Mouse (Mus musculus) embryonic facial prominence, embryonic 13.5 days (tissue): Measurements from ENCODE around the gene Tdo2. TPM values are rescaled to one million over a fixed set of nuclear protein-coding genes. Genes with fewer than 3 reads are reported as not detected.

Experiments used
- ATAC-seq: fragments of 200-750 bp; cut with Nextera tagmentation; 2 replicates; pipeline ENCODE4 v1.8.0; 2017; ENCODE audit warnings: low read depth; ENCODE audit not compliant: insufficient number of reproducible peaks, insufficient read depth, low FRiP score, low TSS enrichment
- H3K27ac ChIP-seq: fragments of 300-500 bp; sonication (generic); 2 replicates; pipeline ENCODE4 v1.5.1; 2015; ENCODE audit warnings: moderate library complexity, mild to moderate bottlenecking, inconsistent platforms
- H3K27me3 ChIP-seq: fragments of 300-500 bp; sonication (generic); 2 replicates; pipeline ENCODE4 v1.6.1; 2015; ENCODE audit warnings: mild to moderate bottlenecking, inconsistent platforms
- H3K36me3 ChIP-seq: fragments of 300-500 bp; sonication (generic); 2 replicates; pipeline ENCODE4 v1.6.1; 2015; ENCODE audit warnings: mild to moderate bottlenecking, inconsistent platforms
- H3K4me1 ChIP-seq: fragments of 300-500 bp; sonication (generic); 2 replicates; pipeline ENCODE4 v1.6.1; 2015; ENCODE audit warnings: inconsistent platforms
- H3K4me2 ChIP-seq: fragments of 300-500 bp; sonication (generic); 2 replicates; pipeline ENCODE4 v1.6.1; 2015; ENCODE audit warnings: moderate library complexity, mild to moderate bottlenecking, inconsistent platforms
- H3K4me3 ChIP-seq: fragments of 300-500 bp; sonication (generic); 2 replicates; pipeline ENCODE4 v1.5.1; 2015; ENCODE audit warnings: mild to moderate bottlenecking, inconsistent platforms
- H3K9ac ChIP-seq: fragments of 300-500 bp; sonication (generic); 2 replicates; pipeline ENCODE4 v1.6.1; 2015; ENCODE audit warnings: mild to moderate bottlenecking, inconsistent platforms
- H3K9me3 ChIP-seq: fragments of 300-500 bp; sonication (generic); 2 replicates; pipeline ENCODE4 v1.6.1; 2016; ENCODE audit warnings: inconsistent platforms
- WGBS: fragments of 180-500 bp; shearing (Covaris S2); methylation state at CpG from one replicate; pipeline ENCODE4 v1.1.7; 2015; ENCODE audit warnings: mixed read lengths; 5-methylcytosine and 5-hydroxymethylcytosine counted together
- polyA plus RNA-seq: library from polyadenylated mRNA; unstranded; fragments of >200 nt; fragmentation: Nextera tagmentation; extraction: Ambion mirVana; gene quantifications from 2 replicates; pipeline ENCODE4 v1.2.1, GENCODE M21; 2015

The Tdo2 gene
- polyA plus RNA-seq, 1 experiment from 2014 or later, result not detected

DNA sequence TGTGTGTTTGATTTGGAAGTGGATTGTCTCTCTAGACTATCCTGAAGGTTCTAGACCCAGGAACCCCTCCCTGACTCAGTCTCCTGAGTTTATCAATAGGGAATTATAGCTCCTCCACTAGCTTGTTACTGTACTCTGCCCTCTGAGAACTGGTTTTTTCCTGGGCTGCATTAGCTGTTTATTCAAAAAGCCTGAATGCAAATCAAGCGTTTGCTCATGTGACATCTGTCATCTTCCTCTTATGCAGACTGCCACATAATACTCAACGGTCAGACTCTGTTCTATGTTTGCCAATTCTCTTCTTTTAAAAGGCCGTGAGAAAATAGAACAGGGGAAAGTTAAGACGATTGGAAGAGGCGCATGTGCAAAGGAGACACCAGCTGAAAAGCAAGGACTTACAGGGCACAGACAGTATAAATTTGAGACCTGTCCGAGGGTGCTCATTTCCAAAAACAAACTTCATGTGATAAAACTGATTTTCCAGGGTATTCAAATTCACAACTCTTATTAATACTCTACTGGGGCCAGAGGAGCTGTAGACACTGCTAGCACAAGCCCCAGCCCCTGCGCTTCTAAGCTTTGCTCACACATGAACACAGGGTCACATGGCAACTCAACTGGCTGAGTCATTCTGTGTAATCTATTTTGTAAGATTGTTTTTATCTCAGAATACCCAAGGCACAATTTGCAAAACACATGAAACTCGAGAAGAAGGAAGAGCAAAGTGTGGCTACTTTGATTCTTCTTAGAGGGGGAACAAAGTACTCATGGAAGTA lies 7.3 kb upstream of the Tdo2 start:
- WGBS, result 80% methylated on average over 8 of the region's 8 CpGs

DNA sequence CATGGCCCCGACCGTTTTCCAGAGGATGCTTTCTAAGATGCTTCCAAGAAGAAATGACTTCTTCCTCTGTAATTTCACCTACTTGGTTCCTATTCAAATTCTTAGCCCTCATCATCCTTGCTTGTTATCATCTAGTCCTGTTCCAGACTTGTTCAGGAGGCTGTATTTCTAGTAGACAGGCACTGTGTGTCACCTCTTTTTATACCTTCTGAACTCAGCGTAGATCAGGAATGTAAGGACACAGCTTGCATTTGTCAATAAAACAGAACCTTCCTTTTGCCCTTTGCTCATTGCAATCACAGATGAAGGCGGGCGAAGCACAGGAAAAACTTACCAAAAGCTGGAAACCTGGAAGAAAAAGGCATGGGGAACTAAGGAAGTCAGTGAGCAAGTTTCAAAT lies 6.0 kb upstream of the Tdo2 start, which contains the start of gene Asic5:
Gene Asic5 (plus strand): TSS at position 301 of the 400 bp plus-strand sequence.
- Histone ChIP-seq H3K27me3 (no peaks in the 10 kb centered on the region), H3K4me1 (no peaks in the 10 kb centered on the region), H3K4me2 (no peak within 1 kb of the TSS), H3K9me3 (no peaks in the 10 kb centered on the region), H3K27ac (no peak within 1 kb of the TSS), H3K36me3 (no peaks in the 10 kb centered on the region), H3K4me3 (no peak within 1 kb of the TSS), H3K9ac (no peak within 1 kb of the TSS)
- no peak for ATAC-seq
- 81% methylated on average over 5 of the region's 5 CpGs for WGBS

More for the DNA sequence above, 7.3 kb upstream of the Tdo2 start:
- ATAC-seq, result no peak
- H3K9me3 ChIP-seq, result no peaks in the 10 kb centered on the region
- no peaks in the 10 kb centered on the region for H3K4me1 ChIP-seq
- H3K27me3 ChIP-seq, result no peaks in the 10 kb centered on the region
- H3K4me2 ChIP-seq, result no peak overlapping the region
- H3K4me3 ChIP-seq, result no peak overlapping the region
- H3K9ac ChIP-seq, result no peak overlapping the region
- no peak overlapping the region for H3K27ac ChIP-seq
- no peaks in the 10 kb centered on the region for H3K36me3 ChIP-seq

- ATAC-seq, result no peak
- 90% methylated on average over 5 of the region's 5 CpGs for WGBS
- H3K4me2 ChIP-seq, result no peak overlapping the region
- H3K27ac ChIP-seq, result no peak overlapping the region
- no peak overlapping the region for H3K9ac ChIP-seq
- H3K9me3 ChIP-seq, result no peaks in the 10 kb centered on the region
- H3K4me3 ChIP-seq, result no peak overlapping the region
- H3K4me1 ChIP-seq, result no peaks in the 10 kb centered on the region
- H3K27me3 ChIP-seq, result no peaks in the 10 kb centered on the region
- H3K36me3 ChIP-seq, result no peaks in the 10 kb centered on the region
These were observed 5.6 kb upstream of the Tdo2 start for GRCm38 (mm10) chr3:81981576-81981975.

GRCm38 (mm10) chr3:81975607-81976006 lies 395 bp downstream of the Tdo2 start:
- Histone ChIP-seq H3K9ac (no peak overlapping the region), H3K9me3 (no peaks in the 10 kb centered on the region), H3K4me2 (no peak overlapping the region), H3K4me1 (no peaks in the 10 kb centered on the region), H3K27ac (no peak overlapping the region), H3K36me3 (no peaks in the 10 kb centered on the region), H3K27me3 (no peaks in the 10 kb centered on the region), H3K4me3 (no peak overlapping the region)
- no peak for ATAC-seq
- WGBS, result 76% methylated on average over 4 of the region's 4 CpGs

DNA sequence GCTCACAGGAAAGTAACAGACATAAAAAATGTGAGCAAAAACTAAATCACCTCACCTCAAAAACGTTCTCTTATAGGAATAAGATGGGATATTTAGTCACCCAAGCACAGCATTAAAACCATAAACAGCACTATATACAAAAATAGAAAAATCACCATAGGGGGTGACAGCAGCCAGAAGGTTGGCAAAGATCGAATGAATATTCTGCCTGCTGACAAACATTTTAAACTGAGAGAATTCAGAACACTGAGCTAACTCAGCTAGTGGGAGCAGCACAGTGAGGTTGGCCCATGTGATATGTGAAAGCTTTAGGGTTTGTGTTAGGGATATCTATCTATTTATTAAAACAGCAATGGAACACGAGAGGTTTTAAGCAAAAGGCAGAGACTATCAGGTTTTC lies 11.4 kb downstream of the Tdo2 start:
- 60% methylated on average over 3 of the region's 3 CpGs for WGBS
- no peak for ATAC-seq
- Histone ChIP-seq H3K36me3 (no peaks in the 10 kb centered on the region), H3K9me3 (no peaks in the 10 kb centered on the region), H3K27me3 (no peaks in the 10 kb centered on the region), H3K9ac (no peak overlapping the region), H3K27ac (no peak overlapping the region), H3K4me1 (no peaks in the 10 kb centered on the region), H3K4me2 (no peak overlapping the region), H3K4me3 (no peak overlapping the region)

GRCm38 (mm10) chr3:81963768-81964167 lies 12.2 kb downstream of the Tdo2 start:
- no peak for ATAC-seq
- Histone ChIP-seq H3K4me1 (no peaks in the 10 kb centered on the region), H3K9ac (no peak overlapping the region), H3K4me3 (no peak overlapping the region), H3K9me3 (no peaks in the 10 kb centered on the region), H3K27me3 (no peaks in the 10 kb centered on the region), H3K27ac (no peak overlapping the region), H3K4me2 (no peak overlapping the region), H3K36me3 (no peaks in the 10 kb centered on the region)
- 45% methylated on average over 5 of the region's 5 CpGs for WGBS

DNA sequence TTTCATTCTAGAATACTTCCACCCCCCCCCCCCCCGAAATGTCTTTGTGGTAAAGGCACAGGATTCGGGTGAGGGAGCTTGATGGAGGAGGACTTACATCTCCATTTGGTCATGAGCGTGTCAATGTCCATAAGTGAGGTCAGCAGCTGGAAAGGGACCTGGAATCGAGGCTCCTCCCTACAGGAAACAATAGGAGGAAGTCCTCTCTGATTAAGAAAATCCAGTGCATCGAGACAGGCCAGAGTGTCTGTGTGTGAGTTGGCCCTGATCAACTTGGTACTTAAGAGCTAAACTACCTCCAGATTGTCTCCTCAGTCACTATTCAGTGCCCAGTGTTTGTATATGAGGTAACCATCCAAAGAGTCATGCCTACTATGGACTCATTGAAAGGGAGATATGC lies 14.7 kb downstream of the Tdo2 start:
- Histone ChIP-seq H3K36me3 (no peaks in the 10 kb centered on the region), H3K9me3 (no peaks in the 10 kb centered on the region), H3K27ac (no peak overlapping the region), H3K4me1 (no peaks in the 10 kb centered on the region), H3K4me2 (no peak overlapping the region), H3K4me3 (no peak overlapping the region), H3K27me3 (no peaks in the 10 kb centered on the region), H3K9ac (no peak overlapping the region)
- 84% methylated on average over 5 of the region's 5 CpGs for WGBS
- ATAC-seq, result no peak

DNA sequence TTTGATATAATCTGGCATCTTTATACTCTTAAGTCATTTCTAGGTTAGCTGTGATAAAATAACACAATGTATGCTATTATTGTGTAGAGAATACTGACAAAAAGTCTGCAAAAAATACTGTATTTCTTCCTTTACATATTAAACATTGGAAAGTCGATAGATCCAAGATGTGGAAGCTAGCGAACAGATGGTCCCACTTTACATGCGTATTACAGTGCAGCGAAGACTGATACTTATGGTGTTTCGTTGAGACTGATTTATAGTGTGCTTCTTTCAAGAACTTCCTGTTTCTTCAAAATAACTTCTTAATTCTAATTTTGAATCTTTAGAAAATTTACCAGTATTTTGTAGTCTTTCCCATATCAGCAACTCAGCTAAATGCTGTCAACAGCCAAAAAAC lies 18.5 kb downstream of the Tdo2 start:
- H3K4me3 ChIP-seq, result no peak overlapping the region
- H3K4me2 ChIP-seq, result no peak overlapping the region
- WGBS, result 49% methylated on average over 5 of the region's 5 CpGs
- no peaks in the 10 kb centered on the region for H3K4me1 ChIP-seq
- no peaks in the 10 kb centered on the region for H3K36me3 ChIP-seq
- no peak for ATAC-seq
- H3K9ac ChIP-seq, result no peak overlapping the region
- no peaks in the 10 kb centered on the region for H3K9me3 ChIP-seq
- H3K27ac ChIP-seq, result no peak overlapping the region
- H3K27me3 ChIP-seq, result no peaks in the 10 kb centered on the region

- Histone ChIP-seq H3K27ac (no peak overlapping the region), H3K9ac (no peak overlapping the region), H3K4me1 (no peaks in the 10 kb centered on the region), H3K36me3 (no peaks in the 10 kb centered on the region), H3K4me2 (no peak overlapping the region), H3K27me3 (no peaks in the 10 kb centered on the region), H3K9me3 (no peaks in the 10 kb centered on the region), H3K4me3 (no peak overlapping the region)
- WGBS, result 80% methylated on average over 2 of the region's 2 CpGs
- no peak for ATAC-seq
These were observed 24.2 kb downstream of the Tdo2 start for GRCm38 (mm10) chr3:81951785-81952184.

DNA sequence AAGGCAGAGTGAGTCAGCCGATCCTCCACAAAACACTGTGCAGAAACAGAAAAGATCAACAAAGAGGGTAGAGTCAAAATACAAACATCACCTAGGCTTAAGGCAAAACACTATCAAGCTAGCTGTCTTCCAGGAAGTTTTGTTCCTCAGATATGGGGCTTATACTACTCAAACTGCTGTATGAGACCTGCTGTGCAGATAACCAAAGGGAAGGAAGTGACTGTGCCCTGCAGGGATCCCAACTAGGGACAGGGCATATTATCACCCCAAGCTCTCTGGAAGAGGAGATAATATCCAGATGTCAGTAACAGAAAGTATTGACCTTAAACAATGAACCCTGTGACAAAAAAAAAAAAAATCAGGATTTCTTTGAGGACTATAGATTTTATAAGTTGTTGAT lies 27.0 kb downstream of the Tdo2 start:
- no peak overlapping the region for H3K4me3 ChIP-seq
- WGBS, result 77% methylated on average over 1 of the region's 1 CpGs
- H3K27me3 ChIP-seq, result no peaks in the 10 kb centered on the region
- H3K9me3 ChIP-seq, result no peaks in the 10 kb centered on the region
- ATAC-seq, result no peak
- H3K4me1 ChIP-seq, result no peaks in the 10 kb centered on the region
- no peak overlapping the region for H3K9ac ChIP-seq
- H3K4me2 ChIP-seq, result no peak overlapping the region
- H3K27ac ChIP-seq, result no peak overlapping the region
- no peaks in the 10 kb centered on the region for H3K36me3 ChIP-seq

GRCm38 (mm10) chr3:81944851-81945393 lies 31.1 kb downstream of the Tdo2 start:
- no peak for ATAC-seq
- H3K9me3 ChIP-seq, result no peaks in the 10 kb centered on the region
- no peaks in the 10 kb centered on the region for H3K4me1 ChIP-seq
- no peak overlapping the region for H3K27ac ChIP-seq
- no peak overlapping the region for H3K4me2 ChIP-seq
- WGBS, result 84% methylated on average over 7 of the region's 7 CpGs
- H3K9ac ChIP-seq, result no peak overlapping the region
- no peak overlapping the region for H3K4me3 ChIP-seq
- no peaks in the 10 kb centered on the region for H3K36me3 ChIP-seq
- H3K27me3 ChIP-seq, result no peaks in the 10 kb centered on the region

DNA sequence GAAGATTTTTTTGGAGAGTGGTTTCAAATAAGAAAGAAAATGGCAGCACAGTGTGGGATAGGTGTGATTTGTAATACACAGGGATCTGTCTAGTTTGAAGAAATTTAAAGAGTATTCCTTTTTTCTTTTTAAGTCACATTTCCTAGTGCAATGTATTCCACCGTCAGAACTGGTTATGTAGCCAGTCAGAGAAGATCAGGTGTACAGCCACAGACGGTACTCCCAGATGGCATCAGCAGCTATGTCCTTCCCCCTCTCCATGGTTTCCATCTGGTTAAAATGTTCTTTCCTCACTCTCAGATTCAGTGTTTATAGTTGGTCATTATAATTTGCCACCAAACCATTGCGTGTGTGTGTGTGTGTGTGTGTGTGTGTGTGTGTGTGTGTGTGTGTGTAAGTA lies 32.9 kb downstream of the Tdo2 start:
- 76% methylated on average over 3 of the region's 3 CpGs for WGBS
- no peak for ATAC-seq

More for the DNA sequence above, 32.9 kb downstream of the Tdo2 start:
- no peak overlapping the region for H3K4me3 ChIP-seq
- no peaks in the 10 kb centered on the region for H3K9me3 ChIP-seq
- no peaks in the 10 kb centered on the region for H3K27me3 ChIP-seq
- H3K9ac ChIP-seq, result no peak overlapping the region
- no peak overlapping the region for H3K4me2 ChIP-seq
- H3K27ac ChIP-seq, result no peak overlapping the region
- H3K36me3 ChIP-seq, result no peaks in the 10 kb centered on the region
- H3K4me1 ChIP-seq, result no peaks in the 10 kb centered on the region
